Mouse (Mus musculus) thymus, adult 2 months (tissue): Measurements from ENCODE around the gene Cacna1c.

Source experiments
- CTCF ChIP-seq: fragments of 200-500 bp; IDR thresholded peaks from 2 replicates; pipeline ENCODE4 v1.5.1; 2012; ENCODE audit warnings: mild to moderate bottlenecking, control low read depth, low read length, moderate library complexity, borderline replicate concordance; ENCODE audit not compliant: control insufficient read depth, poor library complexity, insufficient read depth; ENCODE audit errors: extremely low read depth
- POLR2A ChIP-seq: fragments of 200-500 bp; IDR thresholded peaks from 2 replicates; pipeline ENCODE4 v1.6.1; 2012; ENCODE audit warnings: mild to moderate bottlenecking, low read length, control low read depth, moderate library complexity; ENCODE audit not compliant: control insufficient read depth, poor library complexity, insufficient read depth; ENCODE audit errors: extremely low read depth

DNA sequence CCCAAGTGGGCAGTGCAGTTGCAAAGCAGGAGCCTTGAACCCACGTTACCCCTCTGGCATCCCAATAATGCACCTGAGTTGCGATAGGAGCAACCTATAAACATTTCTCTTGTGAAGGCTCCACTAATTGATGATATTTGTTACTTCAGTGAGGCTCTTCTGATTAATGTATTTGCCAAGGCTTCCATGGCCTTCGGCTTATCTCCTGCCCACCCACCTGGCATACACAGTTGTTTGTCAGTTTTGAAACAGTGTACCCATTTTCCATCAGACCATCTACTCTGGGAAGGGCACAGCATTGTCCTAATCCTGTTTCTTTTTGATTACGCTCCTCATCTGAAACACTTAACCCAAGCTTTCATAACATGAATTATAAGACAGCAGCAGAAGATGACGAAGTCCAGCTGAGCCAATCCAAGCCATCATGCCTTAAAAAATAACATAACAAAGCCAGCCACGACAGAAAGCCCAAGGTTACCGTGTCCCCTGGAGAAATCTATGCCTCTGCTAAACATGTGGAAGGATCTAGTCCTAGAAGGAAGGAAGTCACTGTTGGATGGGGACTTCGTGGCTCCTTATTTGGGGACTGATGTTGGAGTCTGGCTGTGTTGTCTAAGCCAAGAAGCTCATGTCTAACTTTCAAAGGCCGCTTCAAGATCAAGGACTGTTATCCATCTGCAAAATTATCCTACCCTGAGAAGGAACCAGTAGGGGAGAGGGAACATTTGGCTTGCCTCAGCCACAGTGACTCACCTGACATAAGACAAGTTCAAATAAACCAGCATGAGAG, 201.8 kb downstream of the Cacna1c start:
- TF ChIP-seq CTCF = no peak
- TF ChIP-seq POLR2A = no peak
